Mouse (Mus musculus) midbrain, embryonic 13.5 days (tissue): Measurements from ENCODE around the gene Palld. TPM values are rescaled to one million over a fixed set of nuclear protein-coding genes. Genes with fewer than 3 reads are reported as not detected.

Experiments used
- ATAC-seq: fragments of 200-750 bp; cut with Nextera tagmentation; 2 replicates; pipeline ENCODE4 v1.8.0; 2017; ENCODE audit warnings: mild to moderate bottlenecking, moderate TSS enrichment, moderate library complexity
- H3K27ac ChIP-seq: fragments of 300-500 bp; sonication (generic); 2 replicates; pipeline ENCODE4 v1.5.1; 2015; ENCODE audit warnings: inconsistent platforms, mild to moderate bottlenecking, moderate library complexity
- H3K27me3 ChIP-seq: fragments of 300-500 bp; sonication (generic); 2 replicates; pipeline ENCODE4 v1.6.1; 2015; ENCODE audit warnings: mild to moderate bottlenecking, inconsistent platforms
- H3K36me3 ChIP-seq: fragments of 300-500 bp; sonication (generic); 2 replicates; pipeline ENCODE4 v1.6.1; 2015; ENCODE audit warnings: mild to moderate bottlenecking, inconsistent platforms
- H3K4me1 ChIP-seq: fragments of 300-500 bp; sonication (generic); replicated peaks from 2 replicates; pipeline ENCODE4 v1.6.1; 2015; ENCODE audit warnings: inconsistent platforms
- H3K4me2 ChIP-seq: fragments of 300-500 bp; sonication (generic); replicated peaks from 2 replicates; pipeline ENCODE4 v1.6.1; 2015; ENCODE audit warnings: moderate library complexity, mild to moderate bottlenecking, inconsistent platforms
- H3K4me3 ChIP-seq: fragments of 300-500 bp; sonication (generic); replicated peaks from 2 replicates; pipeline ENCODE4 v1.5.1; 2015; ENCODE audit warnings: mild to moderate bottlenecking, inconsistent platforms
- H3K9ac ChIP-seq: fragments of 300-500 bp; sonication (generic); replicated peaks from 2 replicates; pipeline ENCODE4 v1.6.1; 2015; ENCODE audit warnings: mild to moderate bottlenecking, inconsistent platforms
- H3K9me3 ChIP-seq: fragments of 300-500 bp; sonication (generic); 2 replicates; pipeline ENCODE4 v1.6.1; 2016; ENCODE audit warnings: mild to moderate bottlenecking, inconsistent platforms
- WGBS: fragments of 180-500 bp; shearing (Covaris S2); methylation state at CpG from one replicate; pipeline ENCODE4 v1.1.7; 2015; 5-methylcytosine and 5-hydroxymethylcytosine counted together
- polyA plus RNA-seq: library from polyadenylated mRNA; unstranded; fragments of >200 nt; fragmentation: Nextera tagmentation; extraction: Ambion mirVana; gene quantifications from 2 replicates; pipeline ENCODE4 v1.2.1, GENCODE M21; 2015

Gene Palld
- polyA plus RNA-seq, 1 experiment from 2014 or later = 27.6 TPM

DNA sequence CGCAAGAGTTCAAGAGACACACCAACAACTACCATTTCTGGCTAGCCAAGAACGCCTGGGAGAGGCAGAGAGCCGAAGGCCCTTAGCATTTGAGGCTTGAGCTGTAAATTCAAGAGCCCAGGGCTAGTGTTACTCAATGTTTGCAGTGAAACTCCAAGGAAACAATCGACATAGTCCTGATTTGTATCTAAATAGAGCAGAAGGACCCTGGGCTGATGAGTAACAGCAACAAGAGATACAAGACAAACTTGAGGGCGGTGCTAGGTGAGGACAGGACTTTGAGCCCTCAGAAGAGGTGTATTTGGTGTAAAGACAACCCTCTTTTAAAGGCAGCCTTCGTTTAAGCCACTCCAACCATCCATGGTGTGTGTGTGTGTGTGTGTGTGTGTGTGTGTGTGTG lies 290.7 kb downstream of the Palld start:
- Histone ChIP-seq H3K36me3 (no peaks in the 10 kb centered on the region), H3K4me1 (peaks cover 4% of the 10 kb centered on the region), H3K27me3 (no peaks in the 10 kb centered on the region), H3K9me3 (no peaks in the 10 kb centered on the region), H3K9ac (no peak overlapping the region), H3K4me3 (no peak overlapping the region), H3K27ac (no peak overlapping the region), H3K4me2 (no peak overlapping the region)
- no peak for ATAC-seq
- 97% methylated on average over 6 of the region's 6 CpGs for WGBS

GRCm38 (mm10) chr8:61611077-61611476 lies 291.4 kb downstream of the Palld start:
- 88% methylated on average over 7 of the region's 7 CpGs for WGBS
- ATAC-seq = no peak

GRCm38 (mm10) chr8:61610546-61610945 lies 291.9 kb downstream of the Palld start:
- no peak overlapping the region for H3K4me2 ChIP-seq
- no peaks in the 10 kb centered on the region for H3K36me3 ChIP-seq
- H3K27ac ChIP-seq = no peak overlapping the region
- no peaks in the 10 kb centered on the region for H3K9me3 ChIP-seq
- 86% methylated on average over 5 of the region's 5 CpGs for WGBS
- H3K27me3 ChIP-seq = no peaks in the 10 kb centered on the region
- peaks cover 8% of the 10 kb centered on the region for H3K4me1 ChIP-seq
- no peak overlapping the region for H3K4me3 ChIP-seq
- ATAC-seq = no peak
- no peak overlapping the region for H3K9ac ChIP-seq

More at GRCm38 (mm10) chr8:61611077-61611476, 291.4 kb downstream of the Palld start:
- no peaks in the 10 kb centered on the region for H3K9me3 ChIP-seq
- H3K4me3 ChIP-seq = no peak overlapping the region
- no peak overlapping the region for H3K27ac ChIP-seq
- no peaks in the 10 kb centered on the region for H3K36me3 ChIP-seq
- H3K4me2 ChIP-seq = no peak overlapping the region
- H3K9ac ChIP-seq = no peak overlapping the region
- H3K27me3 ChIP-seq = no peaks in the 10 kb centered on the region
- peaks cover 8% of the 10 kb centered on the region for H3K4me1 ChIP-seq

GRCm38 (mm10) chr8:61607463-61607813 lies 295.1 kb downstream of the Palld start:
- ATAC-seq = no peak
- peaks cover 8% of the 10 kb centered on the region for H3K4me1 ChIP-seq
- H3K4me3 ChIP-seq = no peak overlapping the region
- H3K27me3 ChIP-seq = no peaks in the 10 kb centered on the region
- H3K9ac ChIP-seq = no peak overlapping the region
- no peak overlapping the region for H3K4me2 ChIP-seq
- no peaks in the 10 kb centered on the region for H3K36me3 ChIP-seq
- H3K9me3 ChIP-seq = no peaks in the 10 kb centered on the region
- peak overlapping the region; percentile 63 for H3K27ac ChIP-seq
- 52% methylated on average over 6 of the region's 6 CpGs for WGBS

DNA sequence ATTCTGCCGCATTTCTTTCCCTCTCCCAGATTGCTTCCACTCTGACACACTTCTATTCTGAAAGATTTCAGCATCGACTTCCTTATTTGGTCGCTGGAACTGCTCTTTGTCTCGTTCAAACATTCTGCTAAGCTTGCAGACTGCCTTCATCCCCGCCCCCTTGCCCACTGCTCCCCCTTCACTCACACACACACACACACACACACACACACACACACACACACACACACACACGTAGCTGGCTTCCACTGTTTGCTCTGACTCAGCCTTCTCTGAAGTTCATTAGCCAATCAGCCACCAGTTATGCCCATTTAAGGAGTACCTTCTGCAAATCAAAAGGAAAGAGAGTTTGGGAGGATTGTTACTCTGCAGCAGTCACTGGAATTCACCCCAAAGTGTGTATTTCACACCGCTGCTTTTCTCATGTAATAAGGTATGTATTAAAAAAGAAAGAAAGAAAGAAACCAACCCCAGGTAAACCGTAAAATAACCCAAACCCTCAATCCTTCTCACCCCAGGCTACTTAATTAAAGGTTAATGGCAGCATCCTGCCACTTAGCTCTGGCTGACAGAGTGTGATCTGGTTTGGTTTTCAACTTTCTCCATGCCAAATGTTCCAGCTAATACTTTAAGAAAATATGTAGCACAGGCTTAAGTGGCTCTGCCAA lies 295.6 kb downstream of the Palld start:
- 18% methylated on average over 8 of the region's 8 CpGs for whole genome bisulfite sequencing
- Histone ChIP-seq H3K27ac (peak overlapping the region; percentile 63), H3K4me2 (peak overlapping the region; percentile 15), H3K4me1 (peaks cover 8% of the 10 kb centered on the region), H3K36me3 (no peaks in the 10 kb centered on the region), H3K4me3 (no peak overlapping the region), H3K9me3 (no peaks in the 10 kb centered on the region), H3K9ac (no peak overlapping the region), H3K27me3 (no peaks in the 10 kb centered on the region)
- peak; percentile 75 for ATAC-seq

GRCm38 (mm10) chr8:61604871-61605270 lies 297.6 kb downstream of the Palld start:
- 97% methylated on average over 2 of the region's 2 CpGs for WGBS
- Histone ChIP-seq H3K9me3 (no peaks in the 10 kb centered on the region), H3K4me3 (no peak overlapping the region), H3K4me1 (peaks cover 8% of the 10 kb centered on the region), H3K4me2 (no peak overlapping the region), H3K27me3 (no peaks in the 10 kb centered on the region), H3K9ac (no peak overlapping the region), H3K36me3 (no peaks in the 10 kb centered on the region), H3K27ac (no peak overlapping the region)
- ATAC-seq = no peak

GRCm38 (mm10) chr8:61596889-61597288 lies 305.6 kb downstream of the Palld start:
- ATAC-seq = no peak
- 67% methylated on average over 3 of the region's 3 CpGs for WGBS
- Histone ChIP-seq H3K27ac (no peak overlapping the region), H3K9me3 (no peaks in the 10 kb centered on the region), H3K4me2 (no peak overlapping the region), H3K4me3 (no peak overlapping the region), H3K9ac (no peak overlapping the region), H3K36me3 (no peaks in the 10 kb centered on the region), H3K4me1 (peaks cover 18% of the 10 kb centered on the region), H3K27me3 (no peaks in the 10 kb centered on the region)

DNA sequence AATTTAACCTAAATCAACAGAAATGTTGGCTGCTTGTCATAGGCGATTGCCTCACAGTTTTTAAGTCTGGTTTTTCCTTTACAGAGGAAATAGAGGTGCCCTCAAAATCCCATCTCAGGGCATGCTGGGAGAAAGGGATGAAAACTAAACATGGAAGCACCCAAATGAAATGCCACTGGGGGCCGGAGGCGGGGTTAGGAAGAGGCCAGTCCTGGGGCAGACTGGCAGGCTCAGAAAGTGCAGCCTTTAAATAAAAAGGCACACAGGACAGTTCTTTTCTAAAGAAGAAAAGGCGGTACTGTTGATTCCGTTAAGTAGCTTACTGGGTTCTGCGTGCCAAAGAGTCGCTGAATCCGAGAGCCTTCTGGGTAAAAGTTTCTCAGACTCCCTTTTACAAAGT lies 311.0 kb downstream of the Palld start:
- Histone ChIP-seq H3K4me2 (peak overlapping the region; percentile 93), H3K9me3 (no peaks in the 10 kb centered on the region), H3K4me1 (peaks cover 36% of the 10 kb centered on the region), H3K4me3 (peak overlapping the region; percentile 68), H3K27ac (peak overlapping the region; percentile 76), H3K9ac (peak overlapping the region; percentile 75), H3K27me3 (no peaks in the 10 kb centered on the region), H3K36me3 (no peaks in the 10 kb centered on the region)
- ATAC-seq = peak; percentile 48
- WGBS = 3% methylated on average over 8 of the region's 8 CpGs

DNA sequence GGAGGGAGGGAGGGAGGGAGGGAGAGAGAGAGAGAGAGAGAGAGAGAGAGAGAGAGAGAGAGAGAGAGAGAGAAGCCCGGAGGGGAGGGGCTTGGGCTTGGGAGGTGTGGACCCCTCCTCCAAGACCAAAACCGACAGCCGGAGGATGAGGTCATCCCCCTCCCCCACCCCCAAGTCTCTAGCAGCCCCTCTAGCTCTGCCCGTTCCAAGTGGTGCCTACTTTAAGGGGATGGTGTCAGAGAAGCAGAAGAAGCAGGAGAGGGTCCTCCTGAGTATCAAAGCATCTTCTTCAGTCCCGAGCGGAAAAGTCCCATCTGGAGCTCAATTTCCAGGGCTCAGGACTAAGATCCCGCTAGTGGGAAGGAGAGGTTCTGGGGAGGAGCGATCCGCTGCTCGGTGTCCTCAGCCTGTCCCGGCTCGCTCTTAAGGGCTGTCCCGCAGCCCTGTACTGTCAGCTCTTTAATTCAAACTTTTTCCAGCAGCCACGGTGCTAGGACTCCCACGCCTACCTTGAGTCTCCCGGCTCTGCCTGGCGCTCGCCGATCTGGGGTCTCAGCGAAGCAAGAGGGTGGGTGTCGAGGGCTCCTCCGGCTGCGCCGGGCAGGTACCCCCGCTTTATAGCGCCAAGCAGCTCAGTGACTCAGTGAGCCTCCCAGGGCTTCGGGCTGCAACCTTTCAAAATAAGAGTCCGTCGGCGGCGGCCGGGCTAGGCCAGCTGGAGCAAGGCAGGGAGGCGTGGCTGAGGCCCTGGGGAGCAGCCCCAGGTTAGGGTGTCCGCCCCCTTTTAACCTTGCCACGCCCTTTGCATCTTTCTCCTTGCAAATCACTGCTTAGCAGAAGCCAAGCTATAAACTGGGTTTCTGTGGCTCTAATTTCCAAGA lies 311.7 kb downstream of the Palld start:
- Histone ChIP-seq H3K27ac (peak overlapping the region; percentile 76), H3K9me3 (no peaks in the 10 kb centered on the region), H3K4me2 (peak overlapping the region; percentile 93), H3K27me3 (no peaks in the 10 kb centered on the region), H3K4me3 (peak overlapping the region; percentile 68), H3K36me3 (no peaks in the 10 kb centered on the region), H3K9ac (peak overlapping the region; percentile 75), H3K4me1 (peaks cover 36% of the 10 kb centered on the region)
- under 1% methylated on average over 35 of the region's 35 CpGs for WGBS
- ATAC-seq = peak; percentile 92

- WGBS = under 1% methylated on average over 11 of the region's 11 CpGs
- Histone ChIP-seq H3K9ac (peak overlapping the region; percentile 44; the same call in 1 of the 2 replicates), H3K4me2 (peak overlapping the region; percentile 93), H3K9me3 (no peaks in the 10 kb centered on the region), H3K4me3 (peak overlapping the region; percentile 68), H3K36me3 (no peaks in the 10 kb centered on the region), H3K27me3 (no peaks in the 10 kb centered on the region), H3K27ac (no peak overlapping the region), H3K4me1 (peaks cover 36% of the 10 kb centered on the region)
- peak; percentile 54 for ATAC-seq
These were observed 312.5 kb downstream of the Palld start for GRCm38 (mm10) chr8:61589972-61590391.

DNA sequence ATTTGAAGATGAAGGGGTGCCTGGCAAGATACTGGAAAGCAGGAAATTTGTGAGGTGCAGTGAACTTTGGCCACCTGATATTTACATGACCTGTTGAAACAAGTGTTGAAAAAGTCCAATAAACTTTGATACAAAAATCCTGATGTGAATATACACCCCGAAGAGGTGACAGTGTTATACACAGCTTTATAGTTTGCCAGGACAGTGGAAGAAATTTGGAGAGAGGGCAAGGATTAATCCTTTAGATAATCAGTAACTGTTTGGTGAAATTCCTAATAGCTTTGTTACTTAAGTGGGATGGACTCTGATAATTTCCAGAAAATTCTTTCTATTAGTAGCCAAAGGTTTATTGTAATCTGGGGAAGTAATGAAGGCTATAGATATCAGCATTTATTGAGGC lies 314.2 kb downstream of the Palld start:
- no peak overlapping the region for H3K27ac ChIP-seq
- H3K9ac ChIP-seq = no peak overlapping the region
- H3K4me1 ChIP-seq = peaks cover 32% of the 10 kb centered on the region
- no peaks in the 10 kb centered on the region for H3K27me3 ChIP-seq
- no peak for ATAC-seq
- H3K36me3 ChIP-seq = no peaks in the 10 kb centered on the region
- no peaks in the 10 kb centered on the region for H3K9me3 ChIP-seq
- no peak overlapping the region for H3K4me3 ChIP-seq
- WGBS = 95% methylated on average over 1 of the region's 1 CpGs
- no peak overlapping the region for H3K4me2 ChIP-seq

DNA sequence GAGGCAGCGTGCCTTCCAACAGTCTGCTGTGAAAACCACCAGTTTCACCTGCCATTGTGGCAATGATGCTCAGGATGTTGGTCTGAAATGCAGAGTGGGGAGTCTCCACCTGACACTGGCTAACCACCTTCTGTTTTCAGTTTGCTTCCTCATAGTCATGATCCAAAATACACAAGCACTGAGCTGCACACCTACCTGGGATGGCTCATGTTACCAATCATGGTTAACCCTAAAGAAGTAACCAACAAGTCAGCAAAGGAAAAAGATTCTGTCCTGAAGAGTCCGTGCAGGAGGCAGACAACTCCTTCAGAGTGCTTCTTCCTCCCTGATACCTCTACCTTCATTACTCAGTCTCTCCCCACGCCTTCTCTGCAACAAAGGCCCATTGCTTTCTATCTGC lies 314.8 kb downstream of the Palld start:
- no peaks in the 10 kb centered on the region for H3K9me3 ChIP-seq
- H3K9ac ChIP-seq = no peak overlapping the region
- H3K4me3 ChIP-seq = no peak overlapping the region
- ATAC-seq = no peak
- no peaks in the 10 kb centered on the region for H3K27me3 ChIP-seq
- no peak overlapping the region for H3K4me2 ChIP-seq
- H3K36me3 ChIP-seq = no peaks in the 10 kb centered on the region
- H3K27ac ChIP-seq = no peak overlapping the region
- H3K4me1 ChIP-seq = peaks cover 26% of the 10 kb centered on the region
- 79% methylated on average over 3 of the region's 3 CpGs for WGBS
